Mouse (Mus musculus) thymus, postnatal 25 days (tissue): ENCODE measurements around the gene Setd5.

Experiments used
- DNase-seq: peaks from one replicate; pipeline ENCODE4 v3.0.0; 2022

Gene Setd5

DNA sequence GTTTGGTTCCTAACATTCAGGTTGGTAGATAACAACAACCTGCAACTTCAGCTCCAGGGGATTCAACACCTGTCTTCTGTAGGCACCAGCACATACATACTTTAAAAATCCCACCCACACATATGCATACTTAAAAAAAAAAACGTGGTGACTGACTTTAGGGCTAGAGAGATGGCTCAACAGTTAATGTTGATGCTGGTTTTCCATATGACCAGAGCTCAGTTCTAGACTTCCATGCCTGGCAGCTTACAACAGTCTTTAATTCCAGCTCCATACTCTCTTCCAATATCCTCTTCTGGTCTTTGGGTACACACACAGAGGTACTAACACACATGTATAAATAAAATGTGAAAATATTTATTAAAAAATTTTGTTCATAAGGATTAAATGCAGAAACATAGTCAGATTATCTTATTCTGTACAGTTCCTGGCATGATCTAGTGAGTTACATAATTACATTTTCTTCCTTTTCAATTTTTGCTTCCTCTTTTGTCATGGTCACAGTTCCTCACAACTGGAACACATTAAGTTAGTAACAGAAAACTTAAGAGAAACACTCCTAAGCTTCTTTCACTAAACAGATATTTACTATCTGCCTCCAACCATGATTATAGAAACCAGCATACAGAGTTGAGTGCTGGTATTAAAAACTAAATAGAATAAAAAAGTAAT is 16.1 kb upstream of the Setd5 start:
- DNase-seq: no peak

DNA sequence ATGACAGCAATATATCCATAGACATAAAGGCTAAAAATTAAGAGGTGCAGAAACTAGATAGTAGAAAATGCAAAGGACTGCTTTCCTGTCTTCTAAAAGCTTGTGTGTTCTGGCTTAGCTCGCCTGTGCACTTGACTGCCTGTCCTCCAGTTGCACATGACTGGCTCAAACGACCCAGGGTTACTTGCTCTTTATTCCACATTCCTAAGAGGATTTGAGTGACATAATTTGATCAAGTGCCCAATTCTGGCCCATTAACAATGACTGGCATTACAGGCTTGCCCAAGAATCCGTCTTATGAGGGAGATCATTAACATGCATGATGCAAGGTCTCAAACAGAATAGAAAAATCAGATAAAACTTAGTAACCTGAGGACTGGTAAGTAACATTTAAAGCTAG is 14.9 kb upstream of the Setd5 start:
- no peak for DNase-seq

- no peak for DNase-seq
Observed at GRCm38 (mm10) chr6:113063363-113063762, 13.8 kb upstream of the Setd5 start.

DNA sequence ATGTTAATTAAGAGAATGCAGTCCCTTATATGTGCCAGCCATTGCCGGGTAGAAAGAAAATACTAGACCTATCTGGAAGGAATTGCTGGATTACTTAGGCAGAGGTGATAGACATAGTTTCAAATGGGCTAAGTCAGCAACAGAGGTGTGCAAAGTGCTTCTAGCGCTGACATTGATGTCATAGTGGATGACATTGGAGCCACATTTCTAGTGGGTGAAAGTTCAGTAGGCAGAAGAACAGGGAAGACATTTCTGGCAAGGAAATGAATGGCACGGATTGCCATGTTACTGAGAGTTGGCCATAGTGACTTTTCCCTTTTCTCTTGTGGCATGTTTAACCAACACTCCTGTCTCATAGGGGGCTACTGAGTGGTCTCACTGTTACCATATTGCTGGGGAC is 12.0 kb upstream of the Setd5 start:
- no peak for DNase-seq

DNA sequence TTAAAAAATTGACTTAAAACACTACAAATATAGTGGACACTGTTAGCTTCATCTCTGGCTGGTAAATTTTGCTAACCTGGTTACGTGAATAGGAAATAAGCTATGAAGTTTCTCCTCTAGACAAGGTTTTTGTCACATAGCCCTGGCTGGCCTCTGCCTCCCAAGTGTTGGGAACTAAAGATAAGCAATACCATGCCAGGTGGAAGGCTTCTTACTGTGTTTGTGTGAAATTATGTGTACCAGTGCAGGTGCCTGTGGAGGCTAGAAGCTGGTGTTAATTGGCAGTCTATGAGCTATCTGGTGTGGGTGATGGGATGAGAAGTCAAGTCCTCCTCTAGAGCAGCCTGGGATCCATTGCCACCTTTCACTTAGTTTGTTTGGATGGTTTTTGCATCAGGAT is 8.0 kb upstream of the Setd5 start:
- DNase-seq: no peak

DNA sequence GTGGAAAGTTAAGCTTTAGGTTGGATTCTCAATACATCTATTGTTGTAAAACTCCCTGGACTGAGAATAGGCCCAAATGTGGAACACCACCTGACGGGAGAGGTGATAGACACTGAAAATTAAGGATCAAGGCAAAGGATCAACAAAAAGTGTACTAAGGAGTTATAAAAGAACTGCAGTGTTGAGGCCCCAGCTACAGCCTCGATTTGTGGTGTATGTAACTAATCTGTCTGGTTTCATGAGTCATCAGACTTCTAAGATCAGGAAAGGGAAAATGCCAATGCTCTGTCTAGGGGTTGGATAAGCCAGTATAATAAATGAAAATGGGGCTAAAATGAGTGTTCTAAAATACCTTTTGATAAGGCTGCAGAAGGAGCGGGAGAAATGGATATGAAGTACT is 1.9 kb upstream of the Setd5 start:
- no peak for DNase-seq

GRCm38 (mm10) chr6:113076012-113076685 is 1.0 kb upstream of the Setd5 start:
- DNase-seq: peak; percentile 89

GRCm38 (mm10) chr6:113077569-113078030 is 435 bp downstream of the Setd5 start:
- no peak for DNase-seq

- DNase-seq: peak; percentile 18
Observed at GRCm38 (mm10) chr6:113078031-113078721, 1.0 kb downstream of the Setd5 start.

GRCm38 (mm10) chr6:113079492-113079891 is 2.3 kb downstream of the Setd5 start:
- no peak for DNase-seq

- no peak for DNase-seq
Observed at GRCm38 (mm10) chr6:113082229-113082628, 5.1 kb downstream of the Setd5 start.

DNA sequence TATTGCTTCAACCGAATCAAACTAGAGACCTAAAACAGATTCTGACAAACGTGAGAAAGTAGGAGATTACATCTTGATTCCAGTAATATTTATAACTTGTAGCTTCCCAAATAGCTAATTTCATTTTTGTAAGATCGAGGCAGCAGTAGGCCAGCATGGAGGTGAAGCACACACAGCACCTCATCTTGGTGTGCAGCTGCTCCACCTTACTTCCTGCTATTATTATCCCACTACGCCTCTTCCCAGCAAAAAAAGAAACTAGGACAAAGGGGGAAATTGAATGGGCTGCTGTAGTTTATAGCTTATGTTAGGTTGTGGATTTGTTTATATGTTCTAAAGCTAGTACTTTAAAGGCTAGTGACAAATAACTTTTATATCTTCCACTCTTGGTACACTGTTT is 7.4 kb downstream of the Setd5 start:
- DNase-seq: no peak

GRCm38 (mm10) chr6:113093206-113093605 is 16.0 kb downstream of the Setd5 start:
- DNase-seq: no peak

GRCm38 (mm10) chr6:113095547-113095946 is 18.4 kb downstream of the Setd5 start:
- DNase-seq: no peak

DNA sequence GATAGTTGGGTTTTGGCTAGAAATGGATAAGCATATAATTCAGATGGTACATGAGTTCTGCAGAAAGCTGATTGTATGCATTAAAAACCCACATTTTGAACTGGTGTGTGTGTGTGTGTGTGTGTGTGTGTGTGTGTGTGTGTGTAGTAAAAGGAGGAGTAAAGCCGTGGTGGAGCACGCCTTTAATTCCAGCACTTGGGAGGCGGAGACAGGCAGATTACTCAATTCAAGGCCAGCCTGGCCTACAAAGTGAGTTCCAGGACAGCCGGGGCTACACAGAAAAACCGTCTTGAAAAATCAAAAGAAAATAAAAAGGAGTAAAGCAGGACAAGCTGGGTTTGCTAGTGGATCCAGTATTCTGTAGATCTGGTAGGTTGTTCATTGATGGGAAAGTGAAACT is 20.5 kb downstream of the Setd5 start:
- DNase-seq: no peak

DNA sequence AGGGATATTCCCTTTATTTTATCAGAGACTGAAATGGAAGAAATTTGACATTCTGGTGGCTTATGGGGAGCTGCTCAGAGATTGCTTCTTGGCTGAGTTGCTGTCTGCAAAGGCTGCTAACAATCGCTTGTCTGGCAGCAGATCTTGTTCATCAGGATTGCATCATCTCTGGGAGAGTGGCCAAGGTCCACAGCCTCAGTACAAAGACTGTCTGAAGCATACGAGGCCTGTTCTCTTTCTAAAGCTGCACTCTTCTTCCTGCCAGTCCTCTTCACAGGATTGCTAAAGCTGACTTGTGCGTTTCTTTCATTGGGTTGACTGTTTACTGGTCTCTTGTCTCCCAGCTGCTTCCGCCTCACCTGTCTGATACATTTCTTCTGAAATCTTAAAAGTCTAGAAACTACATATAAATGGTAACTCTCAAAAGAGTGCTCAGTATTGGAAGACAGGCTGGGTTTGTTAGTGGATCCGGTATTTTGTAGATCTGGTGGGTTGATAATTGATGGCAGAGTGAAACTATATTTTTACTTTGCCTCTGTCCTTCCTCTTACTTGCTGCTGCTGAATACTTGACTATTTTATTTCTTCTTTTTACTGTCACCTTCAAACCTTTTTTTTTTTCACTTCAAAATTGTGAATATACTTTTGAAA is 22.6 kb downstream of the Setd5 start:
- DNase-seq: peak; percentile 15

- no peak for DNase-seq
Observed at GRCm38 (mm10) chr6:113102541-113102940, 25.4 kb downstream of the Setd5 start.

DNA sequence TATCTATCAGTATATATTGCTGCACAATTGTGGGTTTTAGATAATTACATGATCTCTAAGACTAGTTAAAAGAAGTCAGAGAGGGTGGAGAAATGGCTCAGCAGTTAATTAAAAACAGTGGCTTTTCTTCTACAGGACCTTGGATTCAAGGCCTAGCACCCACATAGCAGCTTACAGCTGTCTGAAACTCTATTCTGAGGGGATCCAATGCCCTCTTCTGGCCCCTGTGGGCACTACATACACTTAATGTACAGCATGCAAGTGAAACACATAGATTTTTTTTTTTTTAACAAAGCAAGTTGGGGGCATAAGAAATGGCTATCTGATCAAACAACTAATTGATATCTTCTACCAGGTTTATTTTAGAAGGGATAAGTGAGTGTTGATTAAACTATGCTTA is 26.6 kb downstream of the Setd5 start:
- peak; percentile 79 for DNase-seq

GRCm38 (mm10) chr6:113109378-113109777 is 32.2 kb downstream of the Setd5 start:
- no peak for DNase-seq

DNA sequence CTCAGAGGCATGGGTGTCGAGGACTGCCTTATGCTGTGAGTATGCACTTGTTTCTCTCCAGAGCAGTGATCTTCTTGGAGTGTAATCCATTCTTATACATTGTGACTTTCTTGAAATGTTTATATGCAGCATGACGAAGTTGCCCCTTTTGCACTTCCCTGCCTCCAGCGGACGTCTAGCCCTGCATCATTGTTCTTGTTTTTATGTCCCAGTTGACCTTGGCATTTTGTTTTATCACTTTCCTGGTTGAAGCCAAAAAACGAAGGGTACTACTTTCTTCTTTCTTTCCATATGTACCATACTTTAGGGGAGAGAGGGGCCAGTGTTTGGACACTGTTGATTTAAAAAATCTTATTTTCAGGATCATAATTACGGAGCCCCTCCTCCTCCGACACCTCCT is 32.8 kb downstream of the Setd5 start:
- no peak for DNase-seq

DNA sequence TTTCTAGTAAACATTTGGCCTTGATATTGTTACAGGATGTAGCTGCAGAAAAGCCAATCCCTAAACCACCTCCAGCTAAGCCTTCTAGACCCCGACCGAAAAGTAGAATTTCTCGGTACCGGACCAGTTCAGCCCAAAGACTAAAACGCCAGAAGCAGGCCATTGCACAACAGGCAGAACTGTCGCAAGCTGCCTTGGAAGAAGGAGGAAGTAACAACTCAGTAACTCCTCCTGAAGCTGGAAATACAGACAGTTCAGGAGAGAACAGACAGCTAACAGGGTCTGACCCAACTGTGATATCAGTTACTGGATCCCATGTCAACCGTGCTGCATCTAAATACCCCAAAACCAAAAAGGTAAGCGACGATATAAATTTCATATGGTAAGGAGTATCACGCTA is 43.6 kb downstream of the Setd5 start:
- DNase-seq: no peak

DNA sequence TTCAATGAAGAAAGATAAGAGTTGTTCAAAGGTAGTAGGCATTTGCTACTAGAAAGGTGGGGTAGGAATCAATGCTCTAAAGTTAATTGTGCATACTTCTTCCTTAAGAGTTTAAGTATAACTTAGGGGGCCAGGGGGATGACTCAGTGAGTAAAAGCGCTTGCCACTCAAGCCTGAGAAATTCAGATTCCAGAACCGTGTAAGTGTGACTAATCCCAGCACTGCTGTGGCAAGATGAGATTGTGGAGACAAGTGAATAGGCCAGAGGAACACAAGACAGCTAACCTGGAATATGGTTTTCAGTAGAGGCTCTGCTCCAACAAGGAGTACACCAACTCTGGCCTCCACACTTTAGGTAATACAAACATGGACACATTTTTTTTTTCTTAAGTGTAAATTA is 56.2 kb downstream of the Setd5 start:
- DNase-seq: no peak

GRCm38 (mm10) chr6:113141389-113142094 is 64.4 kb downstream of the Setd5 start:
- no peak for DNase-seq
